Mouse (Mus musculus): ENCODE measurements around the gene Cdca4. TPM values are rescaled to one million over a fixed set of nuclear protein-coding genes. Genes with fewer than 3 reads are reported as not detected.

Cdca4 gene
- total RNA-seq, 2 experiments from 2014 or later = 57.9 to 67.7 TPM

Other genes starting within 250 kb of the Cdca4 start
- 28.0 and 34.3 TPM in 2 replicates for gene Inf2, start 240.6 kb downstream of the Cdca4 start, total RNA-seq (2015)
- 9.9 and 13.3 TPM in 2 replicates for gene Inf2, start 240.6 kb downstream of the Cdca4 start, total RNA-seq (2017)
- 73.5 and 82.1 TPM in 2 replicates for gene Adssl1, start 209.4 kb downstream of the Cdca4 start, total RNA-seq (2015)
- 72.3 and 74.9 TPM in 2 replicates for gene Adssl1, start 209.4 kb downstream of the Cdca4 start, total RNA-seq (2017)
- 116 and 130 TPM in 2 replicates for gene Siva1, start 184.7 kb downstream of the Cdca4 start, total RNA-seq (2015)
- 122 and 162 TPM in 2 replicates for gene Siva1, start 184.7 kb downstream of the Cdca4 start, total RNA-seq (2017)
- gene Akt1, start 154.5 kb downstream of the Cdca4 start, total RNA-seq (2015) = 112 and 121 TPM in 2 replicates
- 112 and 118 TPM in 2 replicates for gene Akt1, start 154.5 kb downstream of the Cdca4 start, total RNA-seq (2017)
- 6.4 and 9.0 TPM in 2 replicates for gene Zbtb42, start 150.6 kb downstream of the Cdca4 start, total RNA-seq (2015)
- 3.9 and 4.7 TPM in 2 replicates for gene Zbtb42, start 150.6 kb downstream of the Cdca4 start, total RNA-seq (2017)
- 0.41 and 1.2 TPM in 2 replicates for gene Cep170b, start 109.0 kb downstream of the Cdca4 start, total RNA-seq (2015)
- gene Cep170b, start 109.0 kb downstream of the Cdca4 start, total RNA-seq (2017) = 0.20 and 0.22 TPM in 2 replicates
- 532 and 545 TPM in 2 replicates for gene Pld4, start 68.8 kb downstream of the Cdca4 start, total RNA-seq (2015)
- 316 and 364 TPM in 2 replicates for gene Pld4, start 68.8 kb downstream of the Cdca4 start, total RNA-seq (2017)
- gene Ahnak2, start 26.8 kb downstream of the Cdca4 start, total RNA-seq (2015) = not detected in 2 replicates
- gene Ahnak2, start 26.8 kb downstream of the Cdca4 start, total RNA-seq (2017) = 0.04 and 0.15 TPM in 2 replicates
- gene Clba1, start 20.5 kb downstream of the Cdca4 start, total RNA-seq (2015) = 0.16 and 0.32 TPM in 2 replicates
- 0.40 and 0.69 TPM in 2 replicates for gene Clba1, start 20.5 kb downstream of the Cdca4 start, total RNA-seq (2017)
- gene Gpr132, start 38.8 kb upstream of the Cdca4 start, total RNA-seq (2015) = 20.0 and 25.8 TPM in 2 replicates
- 7.6 and 10.7 TPM in 2 replicates for gene Gpr132, start 38.8 kb upstream of the Cdca4 start, total RNA-seq (2017)
- gene Jag2, start 100.4 kb upstream of the Cdca4 start, total RNA-seq (2015) = 0.36 and 1.3 TPM in 2 replicates
- not detected in 2 replicates for gene Jag2, start 100.4 kb upstream of the Cdca4 start, total RNA-seq (2017)
- 9.7 and 10.5 TPM in 2 replicates for gene Nudt14, start 112.7 kb upstream of the Cdca4 start, total RNA-seq (2015)
- gene Nudt14, start 112.7 kb upstream of the Cdca4 start, total RNA-seq (2017) = 11.4 and 11.9 TPM in 2 replicates
- gene Btbd6, start 147.1 kb upstream of the Cdca4 start, total RNA-seq (2015) = 4.2 and 5.9 TPM in 2 replicates
- gene Btbd6, start 147.1 kb upstream of the Cdca4 start, total RNA-seq (2017) = 2.4 and 4.0 TPM in 2 replicates
- gene Brf1, start 171.3 kb upstream of the Cdca4 start, total RNA-seq (2015) = 20.2 and 25.3 TPM in 2 replicates
- gene Brf1, start 171.3 kb upstream of the Cdca4 start, total RNA-seq (2017) = 37.0 and 43.6 TPM in 2 replicates
- 55.1 TPM in 2 replicates for gene Pacs2, start 185.1 kb upstream of the Cdca4 start, total RNA-seq (2015)
- 36.5 and 37.5 TPM in 2 replicates for gene Pacs2, start 185.1 kb upstream of the Cdca4 start, total RNA-seq (2017)
- gene Tex22, start 245.1 kb upstream of the Cdca4 start, total RNA-seq (2015) = 0.25 TPM in 1 of 2 replicates, not detected in the other
- gene Tex22, start 245.1 kb upstream of the Cdca4 start, total RNA-seq (2017) = 0.88 TPM in 1 of 2 replicates, not detected in the other

Data from megakaryocyte, adult 5-6 weeks (primary cell).